Mouse (Mus musculus) left cerebral cortex, adult 2 months (tissue): ENCODE measurements around the gene Dennd4a. TPM values are rescaled to one million over a fixed set of nuclear protein-coding genes. Genes with fewer than 3 reads are reported as not detected.
A peak's percentile ranks its signal among the peaks of the same experiment; 100 is the strongest.

ENCODE experiments used
- DNase-seq, 2 experiments: peaks; one replicate each; pipeline ENCODE4 v3.0.0; 2021 to 2022; ENCODE audit warnings: low spot score in 2 of 2, mixed read lengths in 1 of 2; ENCODE audit errors: extremely low spot score in 1 of 2
- H3K27ac ChIP-seq: fragments of 200-600 bp; 2 replicates; pipeline ENCODE4 v1.8.1; 2022
- H3K4me3 ChIP-seq: fragments of 200-600 bp; 2 replicates; pipeline ENCODE4 v1.8.1; 2022
- CTCF ChIP-seq: fragments of 200-600 bp; IDR thresholded peaks from 2 replicates; pipeline ENCODE4 v1.8.1; 2022; ENCODE audit warnings: antibody characterized with exemption, mild to moderate bottlenecking, moderate library complexity
- intact Hi-C: fragments of 180-260 bp; cut with DNase I; formaldehyde crosslinking; loops from one replicate; pipeline ENCODE4 v1.15.1; 2025
- total RNA-seq, 2 experiments: library from RNA; stranded (reverse); gene quantifications; 2 replicates each; pipeline ENCODE4 v1.2.3; 2021

Gene Dennd4a
- total RNA-seq, 2 experiments from 2014 or later: 58.8 to 63.3 TPM

DNA sequence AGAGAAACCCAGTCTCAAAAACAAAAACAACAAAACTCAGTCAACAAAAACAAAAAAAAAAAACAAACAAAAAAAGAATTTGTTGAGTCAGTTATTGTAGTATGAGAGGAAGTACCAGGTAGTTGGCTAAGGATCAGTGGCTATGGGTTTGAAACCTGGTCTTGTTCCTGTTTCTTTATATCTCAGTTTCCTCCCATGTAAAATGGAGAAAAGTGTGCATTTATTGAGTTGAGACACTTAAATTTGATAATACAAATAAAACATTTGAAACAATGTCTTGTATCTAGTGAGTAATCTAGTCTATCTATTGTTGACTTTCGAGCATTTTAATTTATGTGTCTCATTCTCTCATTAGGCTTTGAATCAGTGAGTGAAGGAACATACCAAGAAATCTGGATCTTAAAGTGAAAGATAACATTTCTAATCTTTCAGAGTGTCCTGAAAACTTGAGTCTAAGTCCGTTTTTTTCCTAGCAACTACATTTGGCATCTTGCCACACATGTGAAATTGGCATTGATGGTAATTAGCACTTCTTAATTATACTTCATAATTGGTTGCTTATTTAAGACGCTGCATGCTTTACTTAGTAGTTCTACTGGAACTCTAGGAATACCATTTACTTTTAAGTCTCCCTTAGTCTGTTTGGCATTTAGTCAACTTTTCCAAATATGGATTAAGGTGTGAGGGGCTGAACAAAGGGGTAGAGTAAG lies 9.1 kb downstream of the Dennd4a start:
- no peak overlapping the region for H3K27ac ChIP-seq
- no peak for TF ChIP-seq CTCF
- intact Hi-C loops: no loop called here
- DNase-seq: no peak
- no peak overlapping the region for H3K4me3 ChIP-seq

DNA sequence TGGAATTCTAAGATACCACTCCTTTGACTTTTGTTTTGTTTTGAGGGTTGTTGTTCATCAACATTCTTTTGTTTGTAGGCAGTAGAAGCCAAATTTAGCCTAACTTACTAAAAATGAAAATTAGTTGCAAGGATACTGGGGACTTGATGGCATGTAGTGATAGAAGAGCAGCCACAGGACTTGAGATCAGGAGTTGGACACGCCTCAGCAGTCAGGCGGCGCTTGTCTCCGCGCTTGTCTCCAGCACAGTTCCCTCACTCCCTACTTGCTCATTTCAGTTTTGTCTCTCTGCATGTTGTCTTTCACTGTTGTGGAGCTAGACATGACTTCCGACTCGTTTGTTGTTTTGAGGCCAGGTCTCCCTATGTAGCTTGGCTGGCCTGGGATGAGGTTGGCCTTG lies 11.1 kb downstream of the Dennd4a start:
- Histone ChIP-seq H3K27ac (no peak overlapping the region), H3K4me3 (no peak overlapping the region)
- intact Hi-C loops: no loop called here
- TF ChIP-seq CTCF: no peak
- DNase-seq: no peak

DNA sequence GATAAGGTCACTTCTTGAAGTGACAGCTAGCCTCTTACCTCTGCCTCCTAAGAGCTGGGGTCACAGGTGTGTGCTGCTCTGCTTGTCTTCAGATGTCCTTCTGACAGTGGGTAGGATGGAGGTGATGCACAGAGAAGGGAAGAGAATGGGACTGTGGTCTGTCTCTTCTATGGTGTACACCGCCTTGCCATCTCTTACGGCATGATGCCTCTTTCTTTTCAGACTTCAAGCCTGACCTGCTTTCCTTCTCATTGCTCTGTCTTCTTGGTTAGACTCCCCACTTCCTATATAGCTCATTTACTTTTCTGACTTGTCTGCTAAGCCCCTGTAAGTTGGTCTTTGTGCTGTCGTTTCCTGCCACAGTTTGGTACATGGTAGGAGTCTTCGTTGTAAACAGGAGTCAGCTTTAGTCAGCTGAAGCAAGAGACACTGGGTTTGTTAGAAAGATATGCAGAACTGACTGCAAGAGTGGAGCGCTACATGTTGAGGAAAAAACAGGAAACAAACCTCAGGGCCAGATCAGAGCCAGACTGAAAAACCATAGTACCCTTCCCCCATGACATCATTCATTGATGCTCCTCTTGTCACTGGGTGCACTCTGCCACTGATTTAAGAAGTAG lies 13.4 kb downstream of the Dennd4a start:
- no peak for TF ChIP-seq CTCF

DNA sequence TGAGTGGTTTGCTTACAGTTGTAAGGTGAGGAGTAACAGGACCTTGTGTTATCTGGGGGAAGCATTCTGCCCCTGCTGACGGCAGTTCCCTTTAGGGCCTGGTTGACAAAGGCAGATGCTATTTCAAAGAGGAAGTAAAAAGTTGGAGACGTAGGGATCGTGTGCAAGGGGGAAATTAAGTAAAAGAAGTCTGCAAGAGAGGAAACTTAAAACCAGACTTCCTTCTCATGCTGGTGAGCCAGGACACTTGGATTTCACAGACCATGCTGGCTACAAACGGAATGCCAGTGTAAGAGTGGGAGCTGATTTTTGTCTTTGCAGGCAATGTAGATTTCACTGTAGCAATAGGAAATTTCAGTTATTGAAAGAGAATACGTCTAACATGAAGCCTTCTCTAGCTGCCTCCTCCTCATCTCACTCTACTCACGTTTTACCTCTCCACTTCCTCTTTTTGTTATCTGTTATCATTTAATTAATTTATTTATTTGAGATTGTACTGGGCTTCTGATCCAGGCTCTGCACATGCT lies 19.0 kb downstream of the Dennd4a start:
- Histone ChIP-seq H3K4me3 (no peak overlapping the region), H3K27ac (no peak overlapping the region)
- intact Hi-C loops: no loop called here
- no peak for DNase-seq
- TF ChIP-seq CTCF: no peak

More for the DNA sequence above, 13.4 kb downstream of the Dennd4a start:
- no peak overlapping the region for H3K4me3 ChIP-seq
- intact Hi-C loops: no loop called here
- no peak for DNase-seq
- no peak overlapping the region for H3K27ac ChIP-seq

DNA sequence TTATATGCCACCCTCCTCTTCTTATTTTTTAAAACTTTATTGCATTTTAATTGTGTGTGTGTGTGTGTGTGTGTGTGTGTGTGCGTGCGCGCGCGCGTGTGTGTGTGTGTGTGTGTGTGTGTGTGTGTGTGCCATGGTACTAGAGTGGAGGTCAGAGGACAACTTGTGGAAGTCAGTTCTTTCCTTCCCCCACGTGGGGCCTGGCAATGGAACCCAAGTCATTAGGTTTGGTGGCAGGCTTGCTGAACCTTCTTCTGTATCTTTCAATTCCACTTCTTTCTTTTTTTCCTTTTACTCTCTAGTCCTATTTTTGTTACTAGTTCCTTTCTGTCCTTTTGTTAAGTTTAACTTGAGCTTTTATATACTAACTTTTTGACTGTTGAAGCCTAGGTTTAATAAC lies 19.5 kb downstream of the Dennd4a start:
- no peak for TF ChIP-seq CTCF
- no peak for DNase-seq
- H3K4me3 ChIP-seq: no peak overlapping the region
- no peak overlapping the region for H3K27ac ChIP-seq
- intact Hi-C loops: no loop called here

DNA sequence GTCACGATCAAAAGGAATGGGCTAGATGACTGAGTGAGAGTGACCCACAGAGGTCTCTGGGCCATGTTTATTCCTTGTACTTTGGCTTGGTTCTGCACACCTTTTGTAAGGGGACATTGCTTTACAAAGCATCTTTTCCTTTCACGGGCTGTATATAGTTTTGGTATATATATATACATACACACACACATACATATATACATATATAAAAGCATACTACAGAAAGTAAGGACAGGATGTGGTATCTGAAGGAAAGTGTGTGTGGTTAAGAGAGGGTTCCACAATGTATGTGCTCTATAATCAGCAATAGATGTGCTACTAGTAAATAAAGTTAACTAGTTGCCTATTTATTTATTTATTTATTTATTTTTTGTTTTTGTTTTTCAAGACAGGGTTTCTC lies 20.6 kb downstream of the Dennd4a start:
- intact Hi-C loops: no loop called here
- no peak for TF ChIP-seq CTCF
- Histone ChIP-seq H3K4me3 (no peak overlapping the region), H3K27ac (no peak overlapping the region)
- no peak for DNase-seq

DNA sequence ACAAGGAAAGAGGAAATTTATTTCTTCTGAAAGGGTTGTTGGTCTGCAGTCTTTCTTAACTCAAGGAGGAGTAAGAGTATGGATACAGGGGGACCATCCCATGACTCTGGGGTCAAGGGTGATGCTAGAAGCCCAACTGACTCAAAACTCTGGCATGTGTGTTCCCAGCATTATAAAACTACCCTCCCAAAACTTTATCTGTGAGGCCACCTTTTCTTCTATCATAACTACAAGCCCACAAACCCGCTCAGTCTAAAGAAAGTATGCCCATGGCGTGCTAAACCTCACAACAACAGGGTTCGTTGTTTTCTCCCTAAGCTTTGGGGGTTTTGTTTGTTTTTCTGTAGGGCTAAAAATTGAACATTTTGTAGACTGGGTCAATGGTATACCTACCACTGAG lies 23.3 kb downstream of the Dennd4a start:
- DNase-seq: no peak
- H3K4me3 ChIP-seq: no peak overlapping the region
- no peak overlapping the region for H3K27ac ChIP-seq
- TF ChIP-seq CTCF: no peak
- intact Hi-C loops: no loop called here

DNA sequence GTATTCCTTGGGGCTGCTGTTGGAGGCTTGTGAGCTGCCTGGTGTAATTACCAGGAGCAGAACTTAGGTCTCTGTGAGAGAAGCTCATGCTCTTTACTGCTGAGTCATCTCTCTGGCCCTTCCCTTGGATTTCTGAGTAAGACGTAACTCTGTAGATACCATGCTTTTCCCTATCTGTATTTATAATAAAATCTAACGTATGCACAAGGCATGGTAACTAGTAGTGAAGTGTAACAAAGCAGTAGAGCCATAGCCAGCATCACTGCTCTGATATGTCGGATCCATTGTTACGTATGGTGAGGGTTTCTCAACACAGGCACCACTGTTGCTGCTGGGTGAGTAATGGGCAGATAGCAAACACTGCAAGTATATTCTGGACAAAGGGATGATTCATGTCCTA lies 34.2 kb downstream of the Dennd4a start:
- intact Hi-C loops: no loop called here
- no peak for TF ChIP-seq CTCF
- DNase-seq: no peak
- Histone ChIP-seq H3K4me3 (no peak overlapping the region), H3K27ac (no peak overlapping the region)

DNA sequence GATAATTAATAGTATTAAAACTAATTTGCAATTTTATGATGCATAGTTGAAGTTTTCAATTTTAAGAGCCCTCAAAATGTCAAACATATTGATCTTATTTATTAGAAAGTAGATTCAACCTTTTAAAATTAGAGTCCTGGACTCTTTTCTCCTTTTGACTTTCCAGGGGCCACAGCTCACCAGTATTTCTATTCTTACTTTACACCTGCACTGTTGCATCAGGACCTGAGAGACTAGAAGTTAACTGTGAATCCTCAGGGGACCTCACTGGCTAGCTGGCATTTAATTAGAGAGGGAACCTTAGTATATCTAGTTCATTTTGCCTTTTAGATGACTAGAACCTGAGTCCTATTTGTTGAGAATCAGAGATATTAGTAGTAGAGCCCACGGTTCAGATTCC lies 38.4 kb downstream of the Dennd4a start:
- DNase-seq: no peak
- Histone ChIP-seq H3K27ac (no peak overlapping the region), H3K4me3 (no peak overlapping the region)
- no peak for TF ChIP-seq CTCF
- intact Hi-C loops: no loop called here

DNA sequence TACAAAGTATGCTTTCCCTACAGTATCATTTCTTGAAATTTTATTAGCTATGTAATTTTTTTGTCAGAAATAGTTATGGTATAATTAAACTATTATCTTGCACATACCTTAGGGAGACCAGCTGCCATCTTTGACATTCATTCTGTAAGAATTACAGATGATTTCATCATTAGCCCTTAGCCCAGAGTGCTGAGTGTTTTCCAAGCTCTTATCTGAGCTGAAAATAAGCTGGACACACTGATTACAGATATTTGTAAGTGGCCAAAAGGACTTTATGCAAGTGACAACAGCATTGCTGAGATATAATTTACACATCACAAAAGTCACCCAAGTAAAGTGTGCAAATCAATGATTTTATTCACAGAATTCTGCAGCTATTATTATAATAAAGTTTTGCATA lies 48.9 kb downstream of the Dennd4a start:
- DNase-seq: no peak
- intact Hi-C loops: loop anchor here (5.0 kb wide), 1 partner anchor 83 kb away; no protein-coding TSS in a partner anchor
- H3K27ac ChIP-seq: no peak overlapping the region
- TF ChIP-seq CTCF: no peak
- no peak overlapping the region for H3K4me3 ChIP-seq

DNA sequence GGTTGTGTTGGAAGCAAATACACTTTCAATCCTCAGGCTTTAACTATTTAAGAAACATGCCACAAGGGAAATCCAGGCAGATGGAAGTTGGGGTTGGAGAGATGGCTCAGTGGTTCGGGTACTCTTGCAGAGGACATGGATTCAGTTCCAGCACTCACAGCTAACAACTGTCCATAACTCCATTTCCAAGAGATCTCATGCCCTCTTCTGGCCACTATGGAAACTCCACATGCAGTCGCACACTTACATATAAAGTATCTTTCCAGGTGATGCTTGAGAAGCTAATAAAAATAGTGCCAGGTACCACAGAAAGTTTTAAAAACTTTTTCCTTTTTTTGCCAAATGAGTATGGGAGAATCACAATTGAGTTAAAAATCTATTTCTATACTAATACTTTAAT lies 51.5 kb downstream of the Dennd4a start:
- intact Hi-C loops: loop anchor here (5.0 kb wide), 1 partner anchor 85 kb away; no protein-coding TSS in a partner anchor
- DNase-seq: no peak
- no peak overlapping the region for H3K4me3 ChIP-seq
- peak; percentile 48 for TF ChIP-seq CTCF
- H3K27ac ChIP-seq: no peak overlapping the region

DNA sequence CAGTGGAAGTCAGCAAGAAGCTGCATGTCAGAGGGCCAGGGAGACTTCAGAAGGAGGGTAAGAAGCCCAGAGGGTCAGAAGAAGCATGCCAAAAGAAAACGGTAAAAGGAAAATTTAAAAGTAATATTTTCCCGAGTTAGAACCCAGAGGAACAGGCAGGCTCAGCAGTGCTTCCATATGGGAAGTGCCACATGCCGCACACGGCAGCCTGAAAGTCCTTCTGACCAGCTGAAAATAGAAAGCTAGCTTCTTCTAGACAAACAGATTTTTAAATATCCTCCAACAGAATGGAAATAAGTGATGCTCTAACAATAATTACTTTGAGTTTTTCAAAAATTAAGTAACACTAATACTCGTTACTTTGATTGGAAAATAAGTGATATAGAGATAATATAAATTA lies 74.9 kb downstream of the Dennd4a start:
- no peak for DNase-seq
- H3K27ac ChIP-seq: no peak overlapping the region; the same call in 1 of the 2 replicates
- H3K4me3 ChIP-seq: no peak overlapping the region
- intact Hi-C loops: no loop called here
- no peak for TF ChIP-seq CTCF
